Mouse (Mus musculus) erythroblast, embryonic 14.5 days (primary cell): ENCODE measurements around the gene Apoa4.

Experiments used
- GATA1 ChIP-seq: IDR thresholded peaks from 2 replicates; pipeline ENCODE4 v1.6.1; 2012; ENCODE audit warnings: low read length, inconsistent platforms, mixed read lengths
- TAL1 ChIP-seq: IDR thresholded peaks from 3 replicates; pipeline ENCODE4 v1.6.1; 2012; ENCODE audit warnings: low read length, inconsistent platforms, mixed read lengths

DNA sequence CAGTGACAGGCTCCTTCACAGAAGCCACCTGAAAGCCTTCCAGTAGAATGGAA lies 5.1 kb upstream of the Apoa4 start, which contains the start of gene Apoc3:
- TF ChIP-seq TAL1, result no peak
- no peak for TF ChIP-seq GATA1
